Mouse (Mus musculus) skeletal muscle tissue, adult 2 months (tissue): ENCODE measurements around the gene Trim2.

Experiments
- DNase-seq: peaks from one replicate; pipeline ENCODE4 v3.0.0-alpha.2; 2012; ENCODE audit warnings: low read depth, low spot score

Trim2 gene

DNA sequence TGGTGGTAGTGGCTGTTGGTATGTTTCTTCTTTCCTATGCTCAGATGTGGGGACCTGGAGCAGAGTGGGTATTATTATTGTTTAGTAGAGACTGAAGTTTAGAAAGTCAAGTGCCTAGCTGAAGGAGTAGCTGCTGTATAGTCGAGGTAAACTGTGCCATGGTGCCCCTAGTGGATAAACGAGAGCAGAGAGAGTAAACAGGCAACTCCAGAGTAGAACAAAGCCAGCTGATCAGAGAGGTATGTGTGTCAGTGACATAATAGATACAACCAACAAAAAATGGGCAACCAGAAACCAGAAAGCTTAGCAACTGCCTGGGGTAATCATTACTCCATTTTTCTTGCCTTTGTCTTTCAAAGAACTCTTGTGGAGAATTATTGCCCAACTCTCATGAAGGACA lies 81.7 kb downstream of the Trim2 start:
- no peak for DNase-seq

DNA sequence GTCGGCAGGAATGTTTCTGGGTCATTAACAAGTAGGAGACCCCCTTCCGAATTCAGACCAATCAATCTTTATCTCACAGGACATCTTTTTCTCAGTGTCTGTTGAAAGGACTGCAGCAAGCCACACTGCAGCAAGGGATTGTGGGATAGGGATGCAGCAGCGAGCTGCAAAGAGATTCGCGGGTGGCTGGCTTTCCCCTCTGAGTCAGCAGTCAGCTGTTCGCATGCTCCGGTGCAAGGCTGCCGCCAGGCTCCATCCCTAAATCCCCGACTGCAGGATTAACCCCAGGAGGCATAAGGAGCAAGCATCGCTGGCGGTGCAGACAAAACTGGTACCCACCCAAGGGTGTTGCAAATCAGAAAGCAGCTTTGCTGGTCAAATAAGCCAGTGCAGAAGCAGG lies 85.9 kb downstream of the Trim2 start:
- DNase-seq: no peak

DNA sequence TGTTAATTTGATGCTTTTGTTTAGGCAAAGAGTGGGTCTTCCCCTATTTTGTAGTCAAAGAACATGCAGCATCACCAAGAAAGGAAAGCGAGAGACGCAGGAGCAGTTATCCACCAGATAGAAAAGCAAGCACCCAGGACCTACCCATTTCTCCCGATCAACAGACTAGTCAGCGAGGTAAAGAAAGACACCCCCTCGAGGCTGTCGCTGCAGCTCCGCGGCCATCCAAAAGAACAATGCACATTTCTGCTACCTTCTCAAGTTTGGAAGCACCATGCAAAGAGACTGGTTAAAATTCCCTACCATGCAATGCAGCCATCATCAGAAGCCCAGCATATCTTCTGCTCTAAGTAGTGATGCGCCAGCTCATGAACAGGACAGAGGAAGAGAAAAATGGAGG lies 86.4 kb downstream of the Trim2 start:
- DNase-seq: no peak

DNA sequence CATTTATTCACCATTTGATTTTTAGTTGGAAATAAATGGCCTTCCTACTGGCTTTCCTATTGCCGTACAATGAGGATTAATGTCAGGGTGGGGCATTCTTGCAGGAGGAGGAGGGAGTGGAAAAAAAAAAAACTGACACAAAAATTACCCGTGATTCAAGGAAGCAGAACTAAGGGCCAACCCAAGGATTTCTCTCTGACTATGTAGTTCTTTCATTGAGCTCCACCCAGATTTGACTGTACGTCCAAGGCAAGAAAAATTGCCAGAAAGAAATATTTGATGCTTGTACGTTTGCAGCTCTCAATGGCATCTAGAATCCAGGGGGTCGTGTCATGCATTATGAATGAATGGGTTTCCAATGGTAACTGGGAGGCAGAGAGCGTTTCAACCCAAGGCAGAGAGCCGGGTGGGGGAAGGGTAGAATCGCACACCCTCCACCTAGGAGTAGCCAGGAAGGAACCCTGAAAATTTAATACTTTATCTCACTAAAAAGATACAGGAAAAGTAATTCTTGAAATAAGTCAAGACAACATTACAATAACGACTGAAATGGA lies 86.9 kb downstream of the Trim2 start:
- DNase-seq: no peak

DNA sequence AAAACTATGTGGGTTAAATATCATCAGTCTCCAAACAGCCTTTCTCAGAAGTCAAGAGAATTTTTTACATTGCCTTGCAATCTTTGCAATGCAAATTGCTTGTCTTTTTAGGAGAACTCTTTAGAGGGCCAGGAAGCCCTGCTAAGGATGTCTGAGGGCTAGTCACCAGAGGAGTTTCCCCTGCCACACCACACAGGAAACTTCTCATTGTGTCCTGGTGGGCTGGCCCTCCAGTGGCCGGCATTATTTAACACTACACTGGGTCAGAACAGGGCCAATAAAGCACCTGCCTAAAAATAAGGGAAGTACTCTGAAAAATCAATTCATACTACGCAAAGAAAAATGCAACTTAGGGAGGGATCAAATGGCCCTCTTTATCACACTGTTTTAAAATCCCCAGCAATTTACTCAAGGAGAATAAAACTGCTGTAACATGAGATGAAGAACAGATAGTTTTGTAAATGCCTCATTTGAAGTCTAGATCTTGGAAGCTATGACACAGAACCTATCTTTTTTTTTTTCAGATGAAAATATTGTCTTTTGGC lies 87.4 kb downstream of the Trim2 start:
- DNase-seq: no peak

DNA sequence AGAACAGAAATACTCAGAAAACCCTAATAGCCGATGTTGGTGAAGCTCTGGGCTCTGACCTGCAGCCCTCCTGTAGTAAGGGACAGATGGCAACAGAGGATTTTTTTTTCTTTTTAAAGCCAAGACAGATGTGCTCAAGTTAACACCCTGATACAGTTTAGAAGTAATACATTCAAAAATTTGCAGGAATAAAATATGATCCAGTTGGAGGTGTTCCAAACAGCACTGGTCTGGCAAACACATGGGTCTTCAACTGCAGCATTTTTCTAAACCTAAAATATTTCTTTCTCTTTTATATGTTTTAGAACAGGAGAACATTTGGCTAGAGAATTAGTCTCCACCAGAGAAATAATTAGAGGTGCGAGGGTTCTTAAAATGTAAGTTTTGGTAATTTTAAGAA lies 88.2 kb downstream of the Trim2 start:
- no peak for DNase-seq

DNA sequence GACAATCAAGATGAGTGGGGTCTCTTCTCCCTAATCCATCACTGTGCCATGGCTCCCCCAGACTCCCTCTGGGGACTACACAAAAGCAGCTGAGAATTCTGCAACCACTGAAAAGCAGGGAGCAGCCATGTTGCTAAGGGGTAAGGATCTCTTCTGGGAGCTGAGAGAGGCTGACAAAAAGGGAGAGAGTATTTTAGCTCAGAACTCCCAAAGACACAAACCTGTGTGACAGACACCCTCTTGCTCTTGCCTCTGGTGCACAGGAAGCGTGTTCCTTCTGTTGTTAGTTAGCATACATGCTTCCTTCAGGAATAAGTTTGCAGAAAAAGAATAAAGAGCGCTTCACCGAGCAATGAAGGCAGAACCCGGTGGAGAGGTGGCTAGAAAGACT lies 88.7 kb downstream of the Trim2 start:
- DNase-seq: no peak

DNA sequence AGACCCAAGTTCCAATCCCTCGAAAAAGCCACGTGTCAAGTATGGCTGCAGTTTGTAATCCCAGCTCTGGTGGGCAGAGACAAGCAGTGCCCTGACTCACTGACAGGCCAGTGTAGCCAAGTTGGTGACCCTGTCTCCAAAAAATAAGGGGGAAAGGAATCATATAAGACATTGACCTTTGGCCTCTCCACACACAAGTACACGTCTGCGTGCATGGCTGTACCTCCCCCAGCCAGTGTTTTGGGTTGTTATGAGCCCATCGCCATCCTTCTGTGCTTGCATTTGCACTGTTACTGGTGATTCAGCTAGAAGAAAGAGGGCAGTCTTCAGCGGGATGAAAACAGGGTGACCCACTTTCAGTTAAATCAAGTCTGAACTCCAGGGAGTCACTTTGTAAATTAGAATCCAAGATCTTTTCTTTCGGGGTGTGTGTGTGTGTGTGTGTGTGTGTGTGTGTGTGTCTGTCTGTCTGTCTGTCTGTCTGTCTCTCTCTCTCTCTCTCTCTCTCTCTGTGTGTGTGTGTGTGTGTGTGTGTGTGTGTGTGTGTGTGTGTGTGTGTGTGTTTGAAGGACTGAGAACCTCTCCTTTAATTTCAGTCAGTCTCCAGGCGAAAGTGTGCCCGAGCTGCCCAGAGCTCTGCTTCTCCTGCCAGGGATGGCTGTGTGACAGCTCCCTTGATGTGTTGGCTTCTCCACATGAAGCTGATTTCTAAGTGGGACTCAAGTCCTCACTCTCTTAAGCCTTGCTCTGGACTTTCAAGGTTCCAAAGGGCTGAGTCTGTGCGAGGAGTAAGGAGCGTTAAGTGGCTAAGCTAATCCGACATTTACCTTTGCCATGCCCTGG lies 89.3 kb downstream of the Trim2 start:
- no peak for DNase-seq

DNA sequence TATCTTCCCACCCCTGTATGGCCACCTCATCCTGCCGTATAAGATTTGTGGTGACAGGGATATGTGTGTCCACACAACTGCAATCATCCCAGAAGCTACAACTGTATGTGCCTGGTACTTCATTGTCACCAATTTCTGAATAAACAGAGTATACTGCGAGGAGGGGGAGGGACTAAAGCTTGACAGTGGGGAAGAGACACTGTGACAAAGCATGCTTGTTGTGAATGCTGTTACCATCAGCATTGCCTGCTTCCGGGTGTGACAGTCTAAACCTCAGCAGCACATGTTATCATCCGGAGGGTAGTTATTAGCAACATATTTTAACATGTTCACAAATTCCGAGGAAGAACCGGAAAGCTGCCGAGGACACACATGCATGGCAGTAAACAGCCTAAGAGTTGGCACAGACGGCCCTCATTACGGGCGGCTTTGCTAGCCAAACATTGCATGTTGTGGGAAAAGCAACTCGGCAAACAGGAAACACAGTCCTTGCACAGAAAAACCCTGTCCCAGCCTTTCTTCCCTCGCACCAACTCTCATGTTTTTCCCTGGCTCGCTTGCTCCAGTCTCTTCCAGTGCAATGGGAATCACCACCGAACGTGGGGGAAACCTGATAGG lies 90.8 kb downstream of the Trim2 start:
- no peak for DNase-seq

DNA sequence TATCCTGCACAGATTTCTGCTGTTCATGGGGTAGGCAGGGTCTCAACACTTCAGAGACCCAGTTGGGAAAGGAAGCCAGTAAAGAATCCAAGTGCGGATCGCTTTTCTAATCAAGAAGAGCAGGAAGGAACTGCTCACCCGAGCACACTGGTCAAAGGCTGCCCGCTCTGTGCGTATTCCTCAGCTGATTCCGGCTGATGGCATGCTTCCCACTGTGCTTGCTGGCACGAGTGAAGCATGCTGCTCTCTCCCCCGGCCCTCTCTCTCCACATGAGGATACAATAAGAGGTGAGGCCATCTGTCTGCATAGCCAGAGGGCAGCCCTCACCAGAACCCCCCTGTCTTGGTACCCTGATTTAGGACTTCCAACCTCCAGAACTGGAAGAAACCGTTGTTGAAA lies 91.4 kb downstream of the Trim2 start:
- DNase-seq: no peak

DNA sequence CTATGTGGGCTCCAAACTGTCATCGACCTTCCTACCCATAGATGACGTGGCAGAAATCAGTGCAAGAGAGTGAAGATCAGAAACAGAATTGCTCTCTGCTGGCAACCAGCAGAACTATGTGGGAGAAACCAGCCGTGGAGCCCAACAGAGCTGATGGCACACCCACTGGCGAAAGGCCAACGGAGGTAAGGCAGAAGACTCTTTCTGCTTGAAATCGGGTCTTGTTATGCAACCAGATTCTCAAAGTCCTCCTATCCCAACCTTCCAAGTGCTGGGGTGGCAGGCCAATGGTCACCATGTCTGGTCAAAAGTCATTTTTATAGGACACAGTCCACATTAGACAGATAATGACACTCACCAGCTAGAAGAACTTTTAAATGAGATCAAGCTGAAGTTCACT lies 92.2 kb downstream of the Trim2 start:
- DNase-seq: no peak

DNA sequence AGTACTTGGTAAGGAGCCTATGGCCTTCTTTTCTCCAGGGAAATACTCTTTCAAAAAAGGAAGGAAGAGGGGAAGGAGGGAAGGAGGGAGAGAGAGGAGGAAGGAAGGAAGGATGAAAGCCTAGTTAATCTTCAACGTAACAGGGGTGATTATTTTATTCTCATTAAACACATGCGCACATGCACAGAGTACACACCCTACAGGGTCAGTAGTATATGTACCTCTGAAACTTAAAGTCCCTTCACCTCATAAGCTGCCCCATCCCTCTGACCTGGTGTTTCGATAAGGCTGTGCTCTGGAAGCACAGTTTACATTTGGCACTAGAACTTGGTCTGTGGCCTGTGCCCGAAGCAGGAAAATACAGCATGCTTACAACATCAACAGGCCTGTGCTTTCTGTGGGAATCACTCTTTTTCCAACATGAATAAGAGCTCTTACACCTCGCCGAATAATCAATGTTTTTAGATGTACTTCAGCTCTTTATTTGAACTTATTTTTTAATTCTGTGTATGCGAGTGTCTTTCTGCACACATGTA lies 95.3 kb downstream of the Trim2 start:
- no peak for DNase-seq

DNA sequence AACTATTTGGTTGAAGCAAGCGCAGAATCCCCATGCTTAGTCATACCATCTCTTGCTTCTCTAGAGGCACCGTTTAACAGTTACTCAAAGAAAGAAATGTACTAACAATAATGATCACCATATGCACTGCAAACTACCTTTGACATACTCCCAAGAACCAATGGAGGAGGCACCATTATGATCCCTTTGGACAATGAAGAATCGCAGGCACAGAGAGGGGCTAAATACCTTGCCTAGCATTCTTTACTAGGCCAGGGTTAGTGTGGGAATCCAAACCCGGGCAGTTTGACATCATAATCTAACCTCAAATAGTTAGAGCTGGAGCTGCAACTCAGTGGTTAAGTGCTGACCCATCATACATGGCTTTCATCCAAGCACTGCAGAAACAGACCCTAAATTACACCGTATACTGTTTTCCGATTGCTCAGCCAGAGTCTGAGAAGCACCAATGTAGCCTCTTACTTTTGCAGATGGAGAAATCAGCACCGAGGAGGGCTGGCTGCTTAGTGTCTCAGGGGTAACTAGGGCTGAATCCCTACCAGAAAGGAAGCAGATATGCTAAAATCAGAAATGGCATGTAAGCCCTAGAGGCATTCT lies 97.7 kb downstream of the Trim2 start:
- no peak for DNase-seq

DNA sequence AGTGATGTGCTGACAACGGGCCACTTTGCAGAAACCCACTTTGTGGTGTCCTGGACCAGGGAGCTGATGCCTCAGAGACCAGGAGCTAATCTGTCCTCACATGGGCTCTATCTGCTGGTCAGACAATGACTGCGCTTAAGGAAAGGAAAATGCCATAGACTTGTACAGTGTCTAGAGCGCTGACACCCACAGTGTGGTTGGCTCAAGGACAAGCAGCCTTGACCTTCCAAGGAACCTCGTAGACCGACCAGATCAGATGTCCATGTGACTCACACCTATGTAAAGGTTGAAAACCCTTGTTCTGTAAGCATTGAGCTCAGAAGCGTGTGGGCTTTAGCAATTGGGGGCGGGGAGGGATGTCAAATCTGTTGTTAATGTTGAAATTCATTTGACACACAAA lies 98.2 kb downstream of the Trim2 start:
- no peak for DNase-seq

DNA sequence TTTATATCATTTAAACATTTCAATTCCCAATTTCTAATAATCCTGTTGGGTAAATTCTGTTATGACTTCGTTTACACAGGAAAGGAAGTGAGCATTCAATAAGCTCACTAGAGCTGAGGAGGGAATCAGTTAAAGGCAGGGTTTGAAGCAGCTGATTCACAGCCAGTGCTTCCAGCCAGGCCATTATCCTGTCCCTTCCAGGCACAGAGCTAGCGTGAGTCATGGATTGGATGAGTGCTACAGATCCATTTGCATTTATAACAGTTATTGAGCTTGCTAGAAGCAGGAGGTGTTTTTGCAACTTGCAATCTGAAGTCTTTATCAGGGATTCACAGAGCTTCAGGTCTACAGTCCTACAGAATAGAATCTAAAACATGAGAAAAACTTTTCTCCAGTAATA lies 99.3 kb downstream of the Trim2 start:
- no peak for DNase-seq

DNA sequence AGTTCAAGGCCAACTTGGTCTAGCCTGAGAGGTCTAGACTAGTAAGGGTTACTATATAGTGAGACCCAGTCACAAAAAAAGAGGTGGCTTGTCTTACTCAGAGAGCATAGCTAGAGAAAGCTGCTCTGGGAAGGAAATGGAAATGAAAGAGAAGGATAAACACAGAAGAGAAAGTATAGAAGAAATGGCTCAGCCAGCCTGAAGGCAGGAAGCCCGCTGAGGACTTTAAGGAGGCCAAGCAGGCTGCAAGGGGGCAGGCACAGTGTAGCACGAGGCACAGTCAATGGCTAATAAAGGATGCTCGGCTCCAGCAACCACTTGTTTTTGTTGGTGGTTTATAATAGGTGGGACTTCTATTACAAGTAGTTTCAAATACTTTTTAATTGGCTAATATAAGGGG lies 100.6 kb downstream of the Trim2 start:
- no peak for DNase-seq

DNA sequence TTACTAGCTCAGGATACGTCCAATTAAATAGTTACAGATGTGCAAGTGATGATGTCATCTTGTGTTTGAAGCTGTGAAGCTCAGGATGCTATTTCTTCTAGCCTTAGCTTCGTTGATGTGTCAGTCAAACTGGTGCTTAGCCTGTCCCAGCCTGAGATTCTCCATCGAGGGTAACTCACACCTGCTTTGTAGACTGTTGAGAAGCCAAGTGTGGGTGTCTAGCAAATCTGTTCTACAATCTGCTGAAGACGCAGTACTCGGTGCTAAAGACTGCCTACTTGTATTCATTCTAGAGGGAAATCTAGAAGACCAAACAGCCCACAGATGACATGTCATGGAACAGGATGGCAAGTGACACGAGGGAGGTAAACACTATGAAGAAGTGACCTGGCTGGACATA lies 101.0 kb downstream of the Trim2 start:
- no peak for DNase-seq

DNA sequence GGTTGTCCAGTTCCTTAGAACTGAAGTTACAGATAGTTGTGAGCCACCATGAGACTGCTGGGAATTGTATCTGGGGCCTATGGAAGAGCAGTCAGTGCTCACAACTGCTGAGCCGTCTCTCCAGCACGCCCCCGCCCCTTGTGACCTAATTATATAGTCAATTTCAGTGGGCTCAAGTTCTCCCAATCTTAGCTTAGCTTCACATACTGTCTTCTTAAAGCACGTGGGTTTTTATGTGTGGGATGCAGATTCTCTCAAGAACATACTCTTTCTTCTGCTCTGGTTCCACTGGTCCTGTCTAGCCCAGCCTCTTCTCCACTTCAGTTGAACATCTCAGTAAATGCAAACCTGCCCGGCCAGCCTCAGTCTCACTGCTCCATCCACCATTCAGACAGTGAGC lies 102.0 kb downstream of the Trim2 start:
- DNase-seq: no peak

DNA sequence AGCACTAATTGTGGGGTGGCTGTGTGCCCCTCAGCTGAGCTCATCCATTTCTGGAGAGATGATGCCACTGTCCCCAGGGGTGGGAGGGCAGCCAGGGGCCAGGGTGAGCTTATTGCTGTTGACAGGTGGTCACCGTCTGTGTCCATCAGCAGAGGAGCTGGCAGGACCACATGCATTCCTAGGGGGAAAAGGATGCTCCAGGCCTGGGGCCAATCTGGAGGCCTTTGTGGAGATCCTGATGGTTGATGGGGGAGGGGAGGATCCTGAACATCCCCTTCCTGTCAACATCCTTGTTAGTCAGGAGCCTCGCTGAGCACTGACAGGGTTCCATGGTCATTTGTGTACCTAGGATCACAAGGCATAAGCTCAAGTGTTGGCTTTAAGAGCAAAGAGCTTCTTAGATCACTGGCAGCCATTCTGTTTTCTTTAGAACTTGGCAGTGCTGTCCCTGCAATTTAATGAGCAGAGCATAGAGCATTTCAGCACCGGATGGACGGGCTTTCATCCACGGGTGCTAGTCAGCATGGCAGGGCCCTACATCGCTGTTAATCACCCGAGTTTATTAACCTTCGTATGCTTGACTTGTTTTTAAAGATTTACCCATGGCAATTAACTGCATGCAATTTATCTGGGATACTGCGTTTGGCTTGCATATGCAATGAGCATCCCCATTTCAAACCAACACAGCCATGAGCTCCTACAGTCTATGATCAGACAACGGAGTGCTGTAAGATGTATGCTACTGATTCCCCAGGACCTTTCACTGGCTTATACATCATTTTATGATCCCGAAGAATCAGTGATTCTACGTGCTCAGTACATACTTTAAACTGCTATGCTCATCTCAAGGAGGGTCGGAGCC lies 105.9 kb downstream of the Trim2 start:
- DNase-seq: no peak

DNA sequence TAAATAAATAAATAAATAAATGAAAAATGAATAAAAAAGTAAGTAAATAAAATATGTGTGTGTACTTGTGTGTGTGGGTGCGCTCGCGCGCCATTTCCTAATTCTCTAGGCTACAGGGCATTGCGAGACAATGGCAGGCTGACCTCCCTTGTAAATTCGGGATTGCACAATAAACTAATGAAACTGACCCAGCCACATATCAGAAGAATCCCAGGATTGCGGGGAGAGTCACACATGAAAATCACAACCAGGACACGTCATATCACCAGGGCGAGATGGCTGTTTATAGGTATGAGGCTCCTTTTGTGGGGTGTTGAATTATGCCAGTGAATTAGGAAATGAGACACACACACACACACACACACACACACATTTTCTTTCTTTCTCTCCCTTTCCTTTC lies 107.2 kb downstream of the Trim2 start:
- no peak for DNase-seq

DNA sequence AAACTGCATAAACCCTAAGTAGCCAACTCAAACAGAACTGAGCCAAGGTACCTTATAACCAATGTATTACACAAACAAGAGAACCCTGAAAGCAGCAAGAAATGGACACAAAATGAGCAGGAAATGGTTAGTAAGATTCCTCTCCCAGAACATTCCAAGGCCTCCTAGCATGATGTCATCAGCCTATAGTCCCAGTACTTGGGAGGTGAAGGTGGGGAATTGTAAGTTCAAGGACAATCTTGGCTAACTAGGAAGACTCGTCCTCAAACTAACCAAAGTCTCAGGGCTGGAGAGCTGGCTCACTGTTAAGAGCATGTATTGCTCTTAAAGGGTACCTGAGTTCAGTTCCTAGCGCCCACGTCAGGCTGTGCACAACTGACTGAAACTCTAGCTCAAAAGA lies 108.4 kb downstream of the Trim2 start:
- DNase-seq: no peak
